Mouse (Mus musculus): ENCODE results near the gene Lamtor3. TPM values are rescaled to one million over a fixed set of nuclear protein-coding genes. Genes with fewer than 3 reads are reported as not detected.

Lamtor3 gene
- polyA plus RNA-seq (2014; fragmentation: Illumina TruSeq; extraction: RNeasy Lipid Tissue Mini Kit (QIAGEN cat#74804); ENCODE audit: low replicate concordance) = 52.2 TPM

GRCm38 (mm10) chr3:137918172-137918931 is at the start of gene Lamtor3:
TSS of gene Lamtor3 (plus strand) at chr3:137918506.

Other genes with a start within 250 kb of the Lamtor3 start
- not detected for gene Gm21962, start 247.0 kb upstream of the Lamtor3 start, polyA plus RNA-seq (2014; fragmentation: Illumina TruSeq; extraction: RNeasy Lipid Tissue Mini Kit (QIAGEN cat#74804); ENCODE audit: low replicate concordance)
- 598 TPM for gene H2afz, start 54.0 kb upstream of the Lamtor3 start, polyA plus RNA-seq (2014; fragmentation: Illumina TruSeq; extraction: RNeasy Lipid Tissue Mini Kit (QIAGEN cat#74804); ENCODE audit: low replicate concordance)
- 17.3 TPM for gene Dnajb14, start 50.8 kb upstream of the Lamtor3 start, polyA plus RNA-seq (2014; fragmentation: Illumina TruSeq; extraction: RNeasy Lipid Tissue Mini Kit (QIAGEN cat#74804); ENCODE audit: low replicate concordance)
- gene Dapp1, start 63.0 kb downstream of the Lamtor3 start, polyA plus RNA-seq (2014; fragmentation: Illumina TruSeq; extraction: RNeasy Lipid Tissue Mini Kit (QIAGEN cat#74804); ENCODE audit: low replicate concordance) = 34.3 TPM
- gene 1110002E22Rik, start 146.5 kb downstream of the Lamtor3 start, polyA plus RNA-seq (2014; fragmentation: Illumina TruSeq; extraction: RNeasy Lipid Tissue Mini Kit (QIAGEN cat#74804); ENCODE audit: low replicate concordance) = 0.11 TPM
- 0.59 TPM for gene Gm5105, start 148.9 kb downstream of the Lamtor3 start, polyA plus RNA-seq (2014; fragmentation: Illumina TruSeq; extraction: RNeasy Lipid Tissue Mini Kit (QIAGEN cat#74804); ENCODE audit: low replicate concordance)
- 3.4 TPM for gene Trmt10a, start 224.9 kb downstream of the Lamtor3 start, polyA plus RNA-seq (2014; fragmentation: Illumina TruSeq; extraction: RNeasy Lipid Tissue Mini Kit (QIAGEN cat#74804); ENCODE audit: low replicate concordance)
- gene Mttp, start 226.5 kb downstream of the Lamtor3 start, polyA plus RNA-seq (2014; fragmentation: Illumina TruSeq; extraction: RNeasy Lipid Tissue Mini Kit (QIAGEN cat#74804); ENCODE audit: low replicate concordance) = 1,882 TPM